Mouse (Mus musculus) forebrain, embryonic 14.5 days (tissue): ENCODE measurements at regions not wholly inside any gene's neighbourhood (a gene's known extent, or its start where the extent isn't known, plus 50 kb on each side); places are given as distances from the start of the nearest gene placed in this dataset.

ENCODE experiments used
- ATAC-seq: fragments of 200-750 bp; cut with Nextera tagmentation; 2 replicates; pipeline ENCODE4 v1.8.0; 2017; ENCODE audit warnings: mild to moderate bottlenecking, moderate library complexity
- DNase-seq: peaks from one replicate; pipeline ENCODE4 v3.0.0-alpha.2; 2015; ENCODE audit warnings: low spot score
- H3K27ac ChIP-seq: fragments of 300-500 bp; sonication (generic); 2 replicates; pipeline ENCODE4 v1.5.1; 2014; ENCODE audit warnings: low read depth, mild to moderate bottlenecking, control low read depth, low read length, moderate library complexity
- H3K27me3 ChIP-seq: fragments of 300-500 bp; sonication (generic); replicated peaks from 2 replicates; pipeline ENCODE4 v1.6.1; 2014; ENCODE audit warnings: low read length, control low read depth, mixed read lengths; ENCODE audit not compliant: control insufficient read depth, insufficient read depth
- H3K36me3 ChIP-seq: fragments of 300-500 bp; sonication (generic); 2 replicates; pipeline ENCODE4 v1.6.1; 2014; ENCODE audit warnings: low read length, control low read depth; ENCODE audit not compliant: control insufficient read depth, insufficient read depth
- H3K4me1 ChIP-seq: fragments of 300-500 bp; sonication (generic); 2 replicates; pipeline ENCODE4 v1.6.1; 2014; ENCODE audit warnings: antibody characterized with exemption, low read length, control low read depth; ENCODE audit not compliant: control insufficient read depth, insufficient read depth
- H3K4me2 ChIP-seq: fragments of 300-500 bp; sonication (generic); 2 replicates; pipeline ENCODE4 v1.6.1; 2014; ENCODE audit warnings: mild to moderate bottlenecking, control low read depth, low read length
- H3K4me3 ChIP-seq: fragments of 300-500 bp; sonication (generic); 2 replicates; pipeline ENCODE4 v1.5.1; 2014; ENCODE audit warnings: low read depth, low read length, control low read depth
- H3K9ac ChIP-seq: fragments of 300-500 bp; sonication (generic); 2 replicates; pipeline ENCODE4 v1.6.1; 2014; ENCODE audit warnings: mild to moderate bottlenecking, low read length, control low read depth, moderate library complexity
- H3K9me3 ChIP-seq: fragments of 300-500 bp; sonication (generic); replicated peaks from 2 replicates; pipeline ENCODE4 v1.6.1; 2016; ENCODE audit warnings: low read length, control low read depth, mixed read lengths; ENCODE audit not compliant: control insufficient read depth
- WGBS: fragments of 180-500 bp; shearing (Covaris S2); extraction: QIAGEN DNeasy Blood & Tissue Kit; methylation state at CpG from one replicate; pipeline ENCODE4 v1.1.7; 2014; 5-methylcytosine and 5-hydroxymethylcytosine counted together

- 53% methylated on average over 8 of the region's 9 CpGs for WGBS
- no peak overlapping the region for H3K27ac ChIP-seq
- no peak for ATAC-seq
Measured at GRCm38 (mm10) chr14:25338404-25339051, 120.5 kb upstream of the Zmiz1 start.

DNA sequence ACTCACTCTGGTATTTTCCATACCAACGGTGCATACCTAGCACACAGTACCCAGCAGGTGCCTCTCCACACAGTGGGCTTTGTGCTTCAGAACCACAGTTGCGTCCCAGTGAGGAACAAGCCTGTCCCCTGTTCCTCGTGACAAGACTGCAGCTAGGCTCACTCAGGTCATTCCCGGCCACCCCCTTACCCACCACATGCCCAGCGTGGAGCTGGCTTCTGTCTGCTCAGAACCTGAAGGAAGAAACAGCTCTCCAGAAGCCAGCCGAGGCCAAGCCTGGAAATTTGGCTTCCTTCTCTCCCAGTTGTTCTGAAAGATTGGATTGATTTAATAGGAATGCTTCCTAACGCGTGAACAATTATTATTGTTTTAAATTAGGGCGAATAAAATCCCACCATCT is 118.1 kb upstream of the Zmiz1 start:
- H3K27ac ChIP-seq: no peak overlapping the region
- WGBS: 76% methylated on average over 9 of the region's 9 CpGs
- ATAC-seq: no peak

More at GRCm38 (mm10) chr14:25338404-25339051, 120.5 kb upstream of the Zmiz1 start:
- Histone ChIP-seq H3K4me1 (peaks cover 13% of the 10 kb centered on the region), H3K27me3 (no peaks in the 10 kb centered on the region), H3K9ac (no peak overlapping the region), H3K36me3 (no peaks in the 10 kb centered on the region), H3K9me3 (no peaks in the 10 kb centered on the region), H3K4me2 (no peak overlapping the region), H3K4me3 (no peak overlapping the region)
- no peak for DNase-seq

DNA sequence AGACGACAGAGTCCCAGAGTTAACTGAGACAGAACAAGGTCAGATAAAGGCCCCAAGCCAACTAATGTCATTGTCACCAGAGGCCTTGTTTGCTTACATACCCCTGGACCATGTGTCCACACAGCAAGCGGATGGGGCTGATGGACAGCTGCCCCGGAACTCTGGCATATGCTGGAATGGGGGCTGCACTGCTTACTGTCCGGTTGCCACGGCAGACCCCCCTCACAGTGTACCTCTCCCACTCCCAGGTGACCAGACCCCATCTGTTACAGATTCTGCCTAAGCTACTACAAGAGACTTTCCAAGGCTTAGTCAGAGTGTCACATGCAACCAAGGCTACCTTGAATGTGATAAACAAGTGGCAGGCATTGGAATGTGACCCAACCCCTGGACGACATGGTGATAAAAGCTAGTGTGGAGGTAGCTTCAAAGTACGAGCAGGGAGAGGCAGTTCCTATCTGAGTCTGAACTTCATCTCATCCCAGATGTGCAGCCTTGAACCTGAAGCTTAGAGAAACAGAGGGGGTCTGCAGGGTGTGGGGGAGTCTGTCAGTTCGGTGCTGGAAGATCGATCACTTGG is 117.0 kb upstream of the Zmiz1 start:
- H3K36me3 ChIP-seq: no peaks in the 10 kb centered on the region
- ATAC-seq (no peak), DNase-seq (no peak)
- H3K4me1 ChIP-seq: peaks cover 18% of the 10 kb centered on the region
- H3K9me3 ChIP-seq: no peaks in the 10 kb centered on the region
- H3K4me2 ChIP-seq: no peak overlapping the region
- no peak overlapping the region for H3K4me3 ChIP-seq
- H3K9ac ChIP-seq: no peak overlapping the region
- H3K27ac ChIP-seq: no peak overlapping the region
- 82% methylated on average over 9 of the region's 9 CpGs for WGBS
- H3K27me3 ChIP-seq: no peaks in the 10 kb centered on the region

More for the DNA sequence above, 118.1 kb upstream of the Zmiz1 start:
- Histone ChIP-seq H3K9me3 (no peaks in the 10 kb centered on the region), H3K9ac (no peak overlapping the region), H3K36me3 (no peaks in the 10 kb centered on the region), H3K4me3 (no peak overlapping the region), H3K27me3 (no peaks in the 10 kb centered on the region), H3K4me2 (no peak overlapping the region), H3K4me1 (peaks cover 18% of the 10 kb centered on the region)
- DNase-seq: no peak

- H3K4me2 ChIP-seq: no peak overlapping the region
- peaks cover 18% of the 10 kb centered on the region for H3K4me1 ChIP-seq
- H3K9ac ChIP-seq: no peak overlapping the region
- H3K27ac ChIP-seq: no peak overlapping the region
- 41% methylated on average over 4 of the region's 4 CpGs for WGBS
- no peak overlapping the region for H3K4me3 ChIP-seq
- no peaks in the 10 kb centered on the region for H3K36me3 ChIP-seq
- H3K27me3 ChIP-seq: no peaks in the 10 kb centered on the region
- no peaks in the 10 kb centered on the region for H3K9me3 ChIP-seq
- DNase-seq: no peak
- ATAC-seq: no peak
Measured at GRCm38 (mm10) chr14:25342865-25343565, 116.0 kb upstream of the Zmiz1 start.

DNA sequence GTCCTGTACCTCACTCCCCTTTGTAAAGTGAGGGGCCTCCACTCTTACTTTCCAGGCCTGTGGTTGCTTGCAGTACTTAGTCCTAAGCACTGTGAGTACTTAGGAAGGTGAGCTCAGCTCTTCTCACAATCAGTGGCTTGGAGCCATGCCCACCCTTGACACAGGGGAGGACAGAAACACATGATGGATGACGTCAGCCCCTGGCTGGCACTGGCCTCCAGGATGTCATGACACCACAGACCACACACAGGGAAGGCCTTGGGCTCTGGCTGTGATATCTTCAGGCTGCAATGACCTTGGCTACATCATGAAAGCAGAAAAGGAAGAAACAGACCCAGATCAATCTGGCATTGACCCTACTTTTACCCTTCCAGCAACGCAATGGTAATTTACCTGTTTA is 113.0 kb upstream of the Zmiz1 start:
- H3K9ac ChIP-seq: no peak overlapping the region
- H3K27me3 ChIP-seq: no peaks in the 10 kb centered on the region
- no peak overlapping the region for H3K4me3 ChIP-seq
- peak; percentile 45 for DNase-seq
- H3K4me1 ChIP-seq: peaks cover 13% of the 10 kb centered on the region; the same call in 1 of the 2 replicates
- no peak for ATAC-seq
- no peak overlapping the region for H3K27ac ChIP-seq
- WGBS: 47% methylated on average over 2 of the region's 2 CpGs
- no peaks in the 10 kb centered on the region for H3K36me3 ChIP-seq
- no peaks in the 10 kb centered on the region for H3K9me3 ChIP-seq
- no peak overlapping the region for H3K4me2 ChIP-seq

GRCm38 (mm10) chr14:25346813-25347610 is 112.0 kb upstream of the Zmiz1 start:
- Histone ChIP-seq H3K27ac (no peak overlapping the region), H3K9me3 (no peaks in the 10 kb centered on the region), H3K4me1 (peaks cover 10% of the 10 kb centered on the region; the same call in 1 of the 2 replicates), H3K4me3 (no peak overlapping the region), H3K36me3 (no peaks in the 10 kb centered on the region), H3K27me3 (no peaks in the 10 kb centered on the region), H3K9ac (no peak overlapping the region), H3K4me2 (no peak overlapping the region)
- DNase-seq: peak; percentile 50
- no peak for ATAC-seq
- 72% methylated on average over 7 of the region's 7 CpGs for WGBS

DNA sequence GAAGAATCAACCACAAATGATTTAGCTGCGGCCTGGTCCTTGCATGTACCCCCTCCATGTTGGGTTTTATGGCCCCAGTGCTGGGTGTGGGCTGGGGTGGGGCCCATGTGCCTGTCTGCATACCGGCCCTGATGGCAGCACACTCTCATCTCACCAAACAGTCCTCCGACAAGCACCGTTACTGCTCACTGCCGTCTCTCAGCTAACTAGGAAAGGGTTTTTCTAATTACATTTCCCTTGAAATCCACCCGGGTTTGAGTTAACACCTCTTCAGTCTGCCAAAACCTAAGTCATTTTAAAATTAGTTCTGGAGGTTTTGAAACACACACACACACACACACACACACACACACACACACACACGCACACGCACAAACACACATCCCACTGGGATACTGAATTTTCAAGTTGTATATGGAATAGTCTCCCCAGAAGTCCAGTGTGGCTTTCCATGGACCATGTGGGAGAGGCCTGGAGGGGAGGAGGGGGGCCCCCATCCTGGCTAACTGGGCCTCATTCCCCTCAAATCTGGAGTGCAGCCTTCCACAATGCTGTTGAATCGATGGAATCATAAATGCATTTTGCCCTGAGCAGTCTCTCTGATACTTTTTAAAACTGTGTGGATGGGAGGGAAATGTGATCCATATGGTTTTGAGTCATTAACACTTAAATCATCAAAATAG is 108.6 kb upstream of the Zmiz1 start:
- no peak overlapping the region for H3K4me2 ChIP-seq
- 77% methylated on average over 9 of the region's 9 CpGs for WGBS
- 0 out of 2 replicates have a peak overlapping the region, but pooled peaks have one; percentile 5 for H3K27ac ChIP-seq
- H3K9me3 ChIP-seq: no peaks in the 10 kb centered on the region
- no peak overlapping the region for H3K4me3 ChIP-seq
- H3K36me3 ChIP-seq: no peaks in the 10 kb centered on the region
- H3K27me3 ChIP-seq: no peaks in the 10 kb centered on the region
- ATAC-seq: no peak
- peak; percentile 38 for DNase-seq
- no peaks in the 10 kb centered on the region; the same call in 1 of the 2 replicates for H3K4me1 ChIP-seq
- no peak overlapping the region for H3K9ac ChIP-seq

GRCm38 (mm10) chr14:25353804-25354203 is 105.2 kb upstream of the Zmiz1 start:
- no peak for ATAC-seq
- Histone ChIP-seq H3K4me1 (no peaks in the 10 kb centered on the region; the same call in 1 of the 2 replicates), H3K27ac (no peak overlapping the region), H3K9ac (no peak overlapping the region), H3K36me3 (no peaks in the 10 kb centered on the region), H3K4me3 (no peak overlapping the region), H3K27me3 (no peaks in the 10 kb centered on the region), H3K9me3 (no peaks in the 10 kb centered on the region), H3K4me2 (no peak overlapping the region)
- DNase-seq: no peak
- 86% methylated on average over 8 of the region's 8 CpGs for WGBS
